Mouse (Mus musculus) liver, adult 2 months (tissue): Measurements from ENCODE around the gene Srsf3.

Experiments used
- CTCF ChIP-seq: fragments of 200-500 bp; IDR thresholded peaks from 2 replicates; pipeline ENCODE4 v1.5.1; 2011; ENCODE audit warnings: low read depth, low read length, control low read depth
- POLR2A ChIP-seq: fragments of 200-500 bp; IDR thresholded peaks from 2 replicates; pipeline ENCODE4 v1.6.1; 2011; ENCODE audit warnings: low read length, control low read depth; ENCODE audit not compliant: insufficient read depth; ENCODE audit errors: extremely low read depth

DNA sequence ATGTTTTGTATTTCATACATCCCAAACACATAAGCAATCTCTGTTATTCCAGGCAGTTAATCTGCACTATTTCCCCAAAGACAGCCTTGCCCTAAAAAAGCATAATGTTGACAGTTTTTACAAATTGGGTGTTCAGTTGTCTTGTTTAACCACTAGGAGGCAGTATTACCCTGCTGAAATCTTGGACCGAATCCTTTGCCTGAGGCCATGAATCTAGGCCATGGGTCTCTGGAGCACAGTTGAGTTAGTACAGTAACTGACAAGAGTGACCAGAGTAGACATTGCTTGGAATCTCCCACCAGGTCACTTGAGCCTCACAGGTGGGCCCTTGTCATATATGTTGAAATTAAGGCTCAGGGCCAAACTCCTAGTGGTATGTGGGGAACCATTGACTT is 12.5 kb downstream of the Srsf3 start:
- TF ChIP-seq CTCF (no peak), POLR2A (no peak)
